Mouse (Mus musculus) hindbrain, embryonic 16.5 days (tissue): ENCODE measurements around the gene Gm15294. TPM values are rescaled to one million over a fixed set of nuclear protein-coding genes. Genes with fewer than 3 reads are reported as not detected.

Experiments
- ATAC-seq: fragments of 200-750 bp; cut with Nextera tagmentation; 2 replicates; pipeline ENCODE4 v1.8.0; 2017; ENCODE audit warnings: moderate TSS enrichment, moderate library complexity
- H3K27ac ChIP-seq: fragments of 300-500 bp; sonication (generic); 2 replicates; pipeline ENCODE4 v1.5.1; 2014; ENCODE audit warnings: low read depth, mild to moderate bottlenecking, control low read depth, low read length, moderate library complexity
- H3K27me3 ChIP-seq: fragments of 300-500 bp; sonication (generic); replicated peaks from 2 replicates; pipeline ENCODE4 v1.6.1; 2014; ENCODE audit warnings: low read length; ENCODE audit not compliant: control insufficient read depth, insufficient read depth
- H3K36me3 ChIP-seq: fragments of 300-500 bp; sonication (generic); 2 replicates; pipeline ENCODE4 v1.6.1; 2014; ENCODE audit warnings: mild to moderate bottlenecking, low read length, moderate library complexity, mixed read lengths; ENCODE audit not compliant: control insufficient read depth, insufficient read depth
- H3K4me1 ChIP-seq: fragments of 300-500 bp; sonication (generic); 2 replicates; pipeline ENCODE4 v1.6.1; 2014; ENCODE audit warnings: low read depth, low read length; ENCODE audit not compliant: control insufficient read depth, insufficient read depth
- H3K4me2 ChIP-seq: fragments of 300-500 bp; sonication (generic); 2 replicates; pipeline ENCODE4 v1.6.1; 2014; ENCODE audit warnings: mild to moderate bottlenecking, low read length, control low read depth, moderate library complexity
- H3K4me3 ChIP-seq: fragments of 300-500 bp; sonication (generic); 2 replicates; pipeline ENCODE4 v1.5.1; 2014; ENCODE audit warnings: mild to moderate bottlenecking, low read length, control low read depth, moderate library complexity
- H3K9ac ChIP-seq: fragments of 300-500 bp; sonication (generic); 2 replicates; pipeline ENCODE4 v1.6.1; 2014; ENCODE audit warnings: low read depth, mild to moderate bottlenecking, control low read depth, low read length, moderate library complexity
- H3K9me3 ChIP-seq: fragments of 300-500 bp; sonication (generic); 2 replicates; pipeline ENCODE4 v1.6.1; 2014; ENCODE audit warnings: mild to moderate bottlenecking, low read length, moderate library complexity; ENCODE audit not compliant: control insufficient read depth
- WGBS: fragments of 180-500 bp; shearing (Covaris S2); extraction: QIAGEN DNeasy Blood & Tissue Kit; methylation state at CpG from one replicate; pipeline ENCODE4 v1.1.7; 2014; 5-methylcytosine and 5-hydroxymethylcytosine counted together
- polyA plus RNA-seq: library from polyadenylated mRNA; unstranded; fragments of >200 nt; fragmentation: Nextera tagmentation; extraction: Ambion mirVana; gene quantifications from 2 replicates; pipeline ENCODE4 v1.2.1, GENCODE M21; 2015

The Gm15294 gene
- not detected in 2 replicates for polyA plus RNA-seq

DNA sequence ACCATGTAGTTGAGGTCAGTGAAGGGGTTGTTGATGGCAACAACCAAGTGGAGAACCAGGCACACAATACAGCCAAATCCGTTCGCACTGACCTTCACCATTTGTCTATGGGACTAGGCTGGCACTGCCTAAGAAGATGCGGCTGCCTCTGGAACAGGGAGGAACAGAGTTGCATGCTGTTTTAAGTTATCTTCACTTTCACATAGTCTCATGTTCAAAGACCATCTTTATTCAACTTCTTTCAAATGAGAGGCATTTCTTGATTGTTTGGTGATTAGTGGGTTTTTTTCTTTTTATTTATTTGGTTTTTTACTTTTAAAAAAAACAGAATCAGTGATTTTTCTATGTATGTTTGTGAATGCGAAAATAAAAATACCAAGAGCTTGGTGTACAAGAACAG, at the start of gene Gm15294:
Gm15294 (minus strand) TSS at position 101 of the 400 bp plus-strand sequence.
- Histone ChIP-seq H3K9me3 (no peaks in the 10 kb centered on the region), H3K27me3 (no peaks in the 10 kb centered on the region), H3K36me3 (no peaks in the 10 kb centered on the region), H3K4me3 (no peak within 1 kb of the TSS), H3K4me1 (no peaks in the 10 kb centered on the region), H3K9ac (no peak within 1 kb of the TSS), H3K4me2 (no peak within 1 kb of the TSS), H3K27ac (no peak within 1 kb of the TSS)
- 98% methylated on average over 4 of the region's 4 CpGs for WGBS
- ATAC-seq, result no peak

GRCm38 (mm10) chrX:141884336-141885048, 9.5 kb upstream of the Gm15294 start:
- Histone ChIP-seq H3K4me3 (no peak overlapping the region), H3K27ac (no peak overlapping the region), H3K9ac (no peak overlapping the region), H3K9me3 (no peaks in the 10 kb centered on the region), H3K36me3 (no peaks in the 10 kb centered on the region), H3K4me2 (no peak overlapping the region), H3K4me1 (no peaks in the 10 kb centered on the region), H3K27me3 (no peaks in the 10 kb centered on the region)
- 37% methylated on average over 4 of the region's 4 CpGs for WGBS
- ATAC-seq, result no peak

DNA sequence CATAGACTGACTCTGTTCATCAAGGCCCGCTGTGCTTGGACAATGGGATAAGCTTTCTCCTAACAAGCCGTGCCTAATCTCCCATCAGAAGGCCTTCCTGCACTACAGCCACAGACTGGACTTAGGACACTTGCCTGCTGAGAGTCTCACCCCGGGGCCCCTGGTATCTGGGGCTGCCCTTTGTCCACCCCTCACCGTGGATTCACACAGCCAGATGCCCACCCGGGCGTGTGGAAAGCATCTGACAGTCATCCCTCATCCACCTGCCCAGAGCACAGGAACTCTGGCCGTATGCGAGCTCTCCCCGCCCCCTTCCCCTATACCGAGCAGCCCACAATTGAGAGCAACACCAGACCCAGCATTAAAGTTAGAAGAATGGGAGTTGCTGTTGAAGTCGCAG, 1.0 kb downstream of the Gm15294 start:
- 59% methylated on average over 10 of the region's 11 CpGs for WGBS

GRCm38 (mm10) chrX:141873597-141873996, 1.4 kb downstream of the Gm15294 start:
- no peak overlapping the region for H3K4me2 ChIP-seq
- 18% methylated on average over 1 of the region's 4 CpGs for WGBS
- H3K4me1 ChIP-seq, result no peaks in the 10 kb centered on the region
- no peaks in the 10 kb centered on the region for H3K27me3 ChIP-seq
- H3K9me3 ChIP-seq, result no peaks in the 10 kb centered on the region
- H3K27ac ChIP-seq, result no peak overlapping the region
- no peak overlapping the region for H3K9ac ChIP-seq
- no peaks in the 10 kb centered on the region for H3K36me3 ChIP-seq
- ATAC-seq, result no peak
- no peak overlapping the region for H3K4me3 ChIP-seq

More for the DNA sequence above, 1.0 kb downstream of the Gm15294 start:
- Histone ChIP-seq H3K9ac (no peak overlapping the region), H3K4me2 (no peak overlapping the region), H3K4me1 (no peaks in the 10 kb centered on the region), H3K9me3 (no peaks in the 10 kb centered on the region), H3K27ac (no peak overlapping the region), H3K36me3 (no peaks in the 10 kb centered on the region), H3K4me3 (no peak overlapping the region), H3K27me3 (no peaks in the 10 kb centered on the region)
- no peak for ATAC-seq

DNA sequence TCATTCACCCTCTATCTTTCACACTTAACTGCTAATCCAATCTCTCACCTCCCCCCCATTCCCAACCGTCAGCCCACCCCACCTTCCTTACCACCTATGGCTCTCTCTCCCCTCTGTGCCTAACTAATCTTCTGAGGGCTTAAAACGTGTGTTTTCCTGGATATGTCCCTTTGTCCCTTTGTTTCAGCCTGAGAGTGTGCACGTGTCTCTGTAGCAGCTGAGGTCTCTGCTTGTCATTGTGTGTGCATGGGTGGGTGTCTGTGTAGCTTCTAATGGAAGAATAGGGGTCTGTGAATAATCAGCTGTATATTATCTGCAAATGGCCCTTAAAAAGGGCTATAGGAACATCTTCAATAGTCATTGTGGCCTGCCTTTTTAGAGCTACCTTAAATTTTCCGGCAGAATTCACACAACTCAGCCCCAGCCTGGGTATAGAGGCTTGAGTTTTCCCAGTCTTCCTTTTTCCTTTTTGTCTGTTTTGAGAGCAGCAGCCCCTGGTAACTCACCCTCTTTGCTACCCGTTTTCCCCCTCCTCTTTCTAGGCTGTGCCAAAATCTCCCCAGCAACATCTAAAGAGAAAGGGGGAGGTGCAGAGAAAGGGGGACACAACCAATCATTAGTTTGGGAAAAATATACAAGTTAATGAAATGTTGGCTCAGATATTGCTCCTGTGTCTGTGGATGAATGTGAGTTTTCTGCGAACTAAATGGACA, 19.2 kb downstream of the Gm15294 start:
- no peaks in the 10 kb centered on the region for H3K4me1 ChIP-seq
- H3K4me2 ChIP-seq, result no peak overlapping the region
- no peaks in the 10 kb centered on the region for H3K27me3 ChIP-seq
- no peak overlapping the region for H3K4me3 ChIP-seq
- no peaks in the 10 kb centered on the region for H3K9me3 ChIP-seq
- ATAC-seq, result peak; percentile 54
- H3K9ac ChIP-seq, result no peak overlapping the region
- no peaks in the 10 kb centered on the region for H3K36me3 ChIP-seq
- WGBS, result 26% methylated on average over 6 of the region's 6 CpGs
- H3K27ac ChIP-seq, result no peak overlapping the region

Other genes starting within 250 kb of the Gm15294 start
- 1.8 and 2.1 TPM in 2 replicates for gene Irs4, start 150.0 kb downstream of the Gm15294 start, polyA plus RNA-seq